Mouse (Mus musculus) ovary, postnatal 14 days (tissue): ENCODE measurements around the gene Otud6a.
A peak's percentile ranks its signal among the peaks of the same experiment; 100 is the strongest.
"Not testable (repeated sequence)": the region's sequence is repeated elsewhere in the genome, so short reads cannot be mapped to it uniquely, and the experiment has no call there.

ENCODE experiments used
- DNase-seq: peaks from one replicate; pipeline ENCODE4 v3.0.0; 2022; ENCODE audit warnings: low spot score

Gene Otud6a

DNA sequence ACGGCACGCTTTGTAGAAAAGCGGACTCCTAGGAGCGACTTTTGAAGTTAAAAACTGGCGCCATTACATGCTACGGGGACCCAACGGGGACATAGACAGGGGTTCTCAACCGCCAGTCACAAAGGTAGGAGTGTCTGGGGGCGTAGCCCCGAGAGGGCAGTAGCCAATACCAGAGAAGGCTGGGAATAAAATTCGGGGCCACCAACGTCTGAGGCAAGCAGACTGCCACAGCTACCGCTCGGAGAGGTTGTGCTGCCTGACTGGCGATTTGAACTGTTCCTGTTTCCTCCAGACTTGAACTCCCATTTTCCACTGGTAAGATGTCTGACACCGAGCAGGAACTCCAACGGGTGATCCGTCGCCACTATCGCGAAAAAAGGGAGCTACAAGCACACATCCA lies at the start of gene Otud6a:
Gene Otud6a, plus strand, starts transcription at position 321 of the 400 bp plus-strand sequence.
- no peak for DNase-seq

DNA sequence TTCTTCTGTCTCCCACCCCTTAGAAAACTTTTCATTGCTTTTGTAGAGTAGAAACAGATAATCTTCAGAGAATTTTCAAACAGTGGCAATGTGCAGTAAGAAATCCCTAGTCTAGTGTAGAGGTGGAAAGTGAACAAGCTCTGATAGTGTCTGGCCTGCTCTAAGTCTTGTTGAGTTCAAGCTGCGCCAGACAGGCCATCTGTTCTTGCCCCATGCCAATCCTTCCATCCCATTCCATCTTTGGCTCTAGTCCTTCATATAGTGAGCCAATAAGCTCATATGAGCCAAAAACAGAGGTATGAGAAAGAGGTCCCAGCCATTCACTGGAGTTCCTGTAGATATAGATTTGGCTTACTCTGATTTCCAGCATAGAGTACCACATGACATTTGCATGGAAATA lies 38.9 kb upstream of the Otud6a start:
- DNase-seq: no peak

DNA sequence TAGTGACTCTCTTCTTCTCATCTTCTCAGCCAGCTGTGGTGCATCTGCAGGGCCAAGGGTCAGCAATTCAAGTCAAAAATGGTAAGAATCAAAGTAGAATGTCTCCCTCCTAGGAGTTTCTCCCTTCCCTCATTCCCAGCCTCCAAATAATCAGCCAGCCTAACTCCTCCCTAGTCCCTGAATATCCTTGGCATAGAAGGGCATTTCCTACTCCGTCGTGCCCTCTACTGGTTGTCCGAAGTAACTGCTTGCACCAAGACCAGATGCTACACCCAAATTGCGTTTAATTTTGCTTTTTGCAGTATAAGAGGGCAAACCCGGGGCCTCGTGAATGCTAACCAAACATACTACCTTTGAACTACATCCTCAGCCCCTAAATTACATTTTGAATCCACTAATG lies 36.5 kb upstream of the Otud6a start:
- DNase-seq: peak; percentile 22

DNA sequence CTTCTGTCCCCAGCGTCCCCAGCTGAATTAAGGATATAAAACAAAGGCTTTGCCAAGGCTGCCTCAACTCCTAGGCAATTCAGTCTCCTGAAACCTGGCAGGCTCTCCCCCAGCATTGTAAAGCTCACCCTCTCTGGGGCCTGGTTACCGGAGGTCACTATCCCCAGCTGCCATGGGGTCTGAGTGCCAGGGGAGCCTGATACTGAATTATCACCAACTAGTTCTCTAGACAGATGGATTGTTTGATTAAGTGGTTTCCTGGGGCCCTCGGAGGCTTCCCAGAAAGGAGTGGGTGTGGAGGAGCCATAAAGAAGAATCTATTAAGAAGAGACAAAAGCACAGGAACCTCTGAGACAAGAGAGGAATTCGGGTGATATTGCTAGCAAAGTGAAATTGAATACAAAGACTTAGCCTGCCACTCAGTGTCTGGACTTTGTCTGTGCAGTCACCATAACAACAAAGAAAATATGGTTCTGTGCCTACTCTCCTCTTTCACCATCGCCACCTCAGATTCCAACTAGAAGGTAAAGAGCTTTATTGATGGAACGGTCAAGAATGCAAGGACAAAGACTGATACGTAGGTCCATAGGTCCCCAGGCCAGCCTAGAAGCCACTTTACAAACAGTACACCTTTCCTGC lies 34.5 kb upstream of the Otud6a start:
- DNase-seq: no peak

DNA sequence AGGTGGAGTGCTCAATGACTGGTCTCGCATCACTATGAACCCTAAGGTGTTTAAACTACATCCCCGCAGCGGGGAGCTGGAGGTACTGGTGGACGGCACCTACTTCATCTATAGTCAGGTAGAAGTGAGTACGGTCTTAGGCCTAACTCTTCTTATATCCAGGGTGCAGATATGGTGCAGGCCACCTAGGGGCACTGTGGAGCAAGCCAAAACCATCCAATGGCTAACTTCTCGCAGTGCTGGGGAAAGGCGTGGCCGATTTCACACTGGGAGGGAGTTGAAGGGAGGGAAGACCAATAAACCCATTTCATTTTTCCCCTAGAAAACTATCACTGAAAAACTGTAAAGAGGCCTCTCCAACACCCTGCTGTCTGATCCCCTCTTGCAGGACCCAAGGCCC lies 33.8 kb upstream of the Otud6a start:
- no peak for DNase-seq

DNA sequence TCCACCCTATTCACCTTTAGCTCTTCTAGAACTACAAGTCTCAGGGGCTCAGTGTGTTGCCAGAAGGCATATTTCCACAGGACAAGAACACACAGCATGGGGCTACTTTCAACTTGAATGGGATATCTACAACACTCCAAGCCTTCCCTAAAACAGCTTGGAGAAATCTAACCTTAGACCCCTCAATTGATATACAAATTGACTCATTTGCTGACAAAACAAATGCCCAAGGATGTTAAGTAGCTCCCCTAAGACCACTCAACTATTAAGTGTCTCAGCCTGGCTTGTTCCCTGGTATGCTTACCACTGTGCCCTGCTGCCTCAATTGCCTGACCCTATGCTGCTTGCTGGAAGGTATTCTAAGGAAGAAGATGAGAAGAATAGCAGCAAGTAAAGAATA lies 27.9 kb upstream of the Otud6a start:
- DNase-seq: no peak

DNA sequence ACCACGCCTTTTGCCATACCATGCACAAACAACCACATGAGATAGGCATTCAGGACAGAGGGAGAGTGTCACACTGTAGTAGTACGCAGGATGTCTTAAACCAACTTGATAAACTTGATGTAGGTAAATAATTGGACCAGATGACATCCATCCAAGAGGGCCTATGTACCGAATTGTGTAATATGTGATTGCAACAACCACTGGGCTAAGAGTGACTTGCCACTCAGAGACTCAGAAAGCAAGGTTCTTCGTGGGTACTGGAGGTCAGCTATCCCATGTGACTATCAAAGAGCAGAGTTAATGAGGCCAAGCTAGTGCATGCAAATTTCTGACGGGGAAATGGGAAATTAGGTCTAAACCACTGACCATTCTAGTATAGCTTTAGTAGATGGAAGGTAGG lies 27.2 kb upstream of the Otud6a start:
- DNase-seq: no peak

DNA sequence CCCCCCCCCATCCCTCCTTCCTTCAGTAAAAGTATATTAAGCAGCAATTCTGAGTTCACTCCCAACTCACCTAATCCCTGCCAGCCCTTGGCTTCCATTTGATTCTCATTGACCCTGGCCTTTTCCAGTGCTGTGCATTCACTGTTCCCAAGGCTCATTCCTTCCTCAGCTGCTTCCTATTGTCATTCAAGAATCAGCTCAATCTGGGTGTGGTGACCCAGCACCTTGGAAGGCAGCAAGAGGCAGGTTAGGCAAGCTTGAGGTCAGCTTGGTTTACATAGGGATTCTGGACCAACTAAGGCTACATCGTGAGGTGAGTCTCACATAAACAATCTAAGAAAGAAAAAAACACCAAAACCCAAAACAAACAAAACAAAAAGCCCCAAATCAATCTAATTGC lies 19.6 kb upstream of the Otud6a start:
- DNase-seq: no peak

DNA sequence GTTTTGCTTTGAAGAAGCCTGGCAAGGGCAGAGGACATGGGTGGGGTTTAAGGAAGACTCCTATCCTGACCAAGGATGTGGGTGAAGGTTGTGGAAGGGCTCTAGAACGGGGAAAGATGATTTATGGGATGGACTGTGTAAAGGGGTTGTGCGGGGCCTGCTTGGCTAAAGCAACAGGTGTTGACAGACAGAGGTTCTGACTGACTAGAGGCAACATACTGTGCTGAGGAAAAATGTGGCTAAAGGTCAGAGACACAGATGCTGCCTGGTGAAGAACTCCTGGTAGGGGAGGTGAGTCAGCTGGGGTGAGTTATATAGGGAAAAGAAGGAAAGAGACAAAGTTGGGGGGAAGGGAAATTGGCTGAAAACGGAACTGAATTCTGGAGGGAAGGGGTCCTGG lies 3.5 kb downstream of the Otud6a start:
- DNase-seq: no peak

DNA sequence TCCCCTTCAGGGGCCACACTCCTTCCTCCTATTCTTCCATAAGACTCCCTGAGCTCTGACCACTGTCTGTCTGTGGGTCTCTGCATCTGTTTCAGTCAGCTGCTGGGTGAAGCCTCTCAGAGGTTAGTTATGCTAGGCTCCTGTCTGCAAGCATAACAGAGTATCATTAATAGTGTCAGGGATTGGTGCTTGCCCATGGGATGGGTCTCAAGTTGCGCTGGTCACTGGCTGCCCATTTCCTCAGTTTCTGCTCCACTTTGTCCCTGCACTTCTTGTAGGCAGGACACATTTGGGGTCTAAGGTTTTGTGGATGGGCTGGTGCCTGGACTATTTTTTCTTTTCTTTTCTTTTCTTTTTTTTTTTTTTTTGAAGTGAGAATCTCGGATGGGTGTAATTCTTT lies 13.8 kb downstream of the Otud6a start, which contains the start of gene Awat2:
Gene Awat2, minus strand, starts transcription at position 101 of the 400 bp plus-strand sequence.
- DNase-seq: not testable (repeated sequence)

DNA sequence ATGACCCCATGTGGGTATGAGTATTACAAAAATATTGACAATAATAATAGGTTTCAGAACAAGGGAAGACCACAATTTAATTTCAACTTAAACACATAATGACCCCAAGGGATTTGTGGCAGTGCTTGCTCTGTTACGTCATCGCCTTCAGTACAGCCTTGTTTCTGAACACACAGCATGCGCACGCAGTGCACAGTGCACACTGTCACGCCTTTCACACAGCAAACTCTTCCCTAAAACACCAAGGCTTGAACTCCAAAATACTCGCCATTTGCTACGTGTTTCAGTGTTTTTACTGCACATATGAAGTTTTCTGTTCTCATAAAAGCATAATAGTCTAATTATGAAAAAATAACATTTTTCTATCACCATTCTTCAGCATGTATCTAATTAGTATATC lies 14.7 kb downstream of the Otud6a start:
- no peak for DNase-seq

DNA sequence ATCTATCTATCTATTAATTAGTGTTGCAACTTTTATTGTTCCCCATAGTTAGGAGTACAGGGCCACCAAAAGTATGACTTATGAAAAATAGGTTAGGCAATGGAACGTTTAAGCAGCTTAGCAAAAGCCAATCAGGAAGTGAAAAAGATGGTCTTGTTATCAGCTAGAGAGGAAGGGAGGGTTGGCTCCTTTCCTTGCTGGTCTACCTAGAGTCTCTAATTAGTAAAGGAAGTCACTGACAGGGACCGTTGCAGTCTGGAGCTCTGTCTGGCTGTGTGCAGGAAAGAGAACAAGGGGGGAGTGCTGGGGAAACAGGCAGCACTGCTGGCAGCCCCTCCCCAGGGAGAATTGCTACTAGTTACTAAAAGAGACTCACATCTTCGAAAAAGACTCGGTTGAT lies 39.2 kb downstream of the Otud6a start:
- no peak for DNase-seq

DNA sequence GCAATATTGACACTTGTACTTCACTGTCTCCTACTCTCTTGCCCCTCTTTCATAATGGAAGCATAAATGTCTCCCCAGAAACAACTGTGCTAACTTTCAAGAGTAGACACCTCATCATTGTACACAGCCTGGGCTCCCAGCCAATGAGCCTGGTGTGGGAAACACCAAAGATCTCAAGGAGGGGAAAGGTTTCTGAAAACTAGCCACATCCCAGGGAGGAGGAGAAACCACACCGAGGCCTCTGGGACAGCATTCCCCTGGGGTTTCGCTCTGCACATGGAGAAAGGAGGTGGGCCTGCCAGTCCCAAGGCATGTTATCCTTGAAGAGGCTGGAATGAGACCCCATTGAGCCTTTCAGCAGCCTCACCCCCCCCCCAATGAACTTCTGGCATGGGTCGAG lies 41.3 kb downstream of the Otud6a start:
- no peak for DNase-seq

DNA sequence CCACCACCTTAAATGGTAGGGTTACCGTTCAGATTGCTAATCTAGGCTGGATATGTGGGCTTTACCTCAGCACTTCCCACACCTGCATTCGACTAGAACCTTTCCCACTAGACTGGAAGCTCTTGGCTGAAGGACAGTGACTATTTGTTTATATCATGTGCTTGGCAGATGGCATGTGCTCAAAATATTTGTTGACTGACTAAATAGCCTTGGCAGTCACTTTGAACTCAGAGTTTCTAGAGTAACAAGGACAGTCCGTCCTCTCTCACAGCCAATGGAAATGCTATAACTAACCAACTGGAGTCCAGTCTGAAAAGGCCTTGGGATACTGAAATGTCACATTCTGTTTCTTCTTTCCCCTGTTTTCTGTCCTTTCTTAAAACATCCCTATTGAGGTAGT lies 42.7 kb downstream of the Otud6a start:
- DNase-seq: no peak

DNA sequence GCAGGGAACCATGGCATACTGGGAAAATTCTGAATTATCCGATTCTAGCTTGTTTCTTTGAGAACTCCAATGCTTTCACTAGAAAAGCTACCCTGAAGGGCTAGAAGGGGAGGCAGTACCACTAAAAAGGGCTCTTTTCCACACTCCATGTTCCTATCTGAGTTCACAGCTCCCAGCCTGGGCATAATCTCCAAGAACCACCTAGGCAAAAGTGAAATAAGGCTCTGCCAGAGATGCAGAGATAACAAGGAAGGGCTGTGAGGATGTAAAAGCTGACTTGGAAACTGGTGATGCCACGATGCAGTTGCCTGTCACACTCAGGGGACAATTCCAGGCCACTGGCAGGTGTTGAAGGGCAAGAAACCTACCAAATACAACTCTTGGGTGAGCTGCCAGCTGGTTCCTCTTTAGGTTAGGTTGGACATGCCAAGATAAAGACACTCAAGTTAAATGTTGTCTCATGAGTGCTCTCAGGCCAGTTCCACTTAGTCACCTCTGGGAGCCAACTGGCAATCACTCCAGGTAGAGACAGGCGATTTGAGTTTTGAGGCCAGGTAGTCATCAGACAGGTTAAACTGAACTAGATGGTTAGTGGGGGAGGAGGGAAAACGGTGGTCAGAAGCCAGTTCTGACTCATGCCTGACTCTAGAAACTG lies 46.9 kb downstream of the Otud6a start:
- no peak for DNase-seq
